Mouse (Mus musculus): ENCODE results near the gene Atxn7l3b.
A peak's percentile ranks its signal among the peaks of the same experiment; 100 is the strongest.
"Not testable (repeated sequence)": the region's sequence is repeated elsewhere in the genome, so short reads cannot be mapped to it uniquely, and the experiment has no call there.

Gene Atxn7l3b

DNA sequence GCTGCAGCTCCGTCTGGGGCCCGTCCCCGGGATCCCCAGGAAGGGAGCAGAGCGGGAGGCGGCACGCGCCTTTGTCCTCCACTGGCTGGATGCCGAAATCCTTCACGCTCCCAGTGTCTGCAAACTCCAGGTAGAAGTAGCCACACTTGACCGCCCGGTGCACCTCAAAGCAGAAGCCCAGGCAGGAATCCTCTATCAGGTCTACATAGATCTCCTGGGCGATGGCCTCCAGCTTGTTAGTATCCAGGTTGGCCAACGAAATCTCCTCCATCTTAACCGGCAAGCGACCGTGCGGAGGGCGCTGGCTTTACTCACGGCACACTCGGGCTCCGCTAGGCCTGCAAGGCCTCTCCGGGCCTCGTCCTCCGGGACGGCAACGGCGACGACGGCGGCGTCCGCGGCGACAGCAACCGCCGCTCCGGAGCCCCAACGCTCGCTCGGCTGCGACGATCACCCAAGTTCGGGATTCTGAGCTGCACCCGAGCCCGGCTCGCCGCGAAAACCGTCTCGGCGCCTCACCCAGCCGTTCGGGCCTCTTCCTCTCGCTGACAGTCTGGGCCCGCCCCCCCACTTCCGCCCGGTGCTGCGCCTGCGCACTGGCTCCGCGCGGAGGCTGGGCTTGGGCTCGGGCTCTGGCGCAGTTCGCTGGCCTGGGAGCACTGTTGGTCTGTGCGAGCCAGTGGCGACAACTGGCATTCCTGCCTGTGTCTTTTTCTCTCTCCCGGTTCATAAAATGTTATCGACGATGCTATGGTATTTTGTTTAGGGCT is at the start of gene Atxn7l3b:
Gene Atxn7l3b (minus strand): TSS at position 550 of the 770 bp plus-strand sequence.
- DNase-seq (ENCODE audit: low spot score in 2 of 2) = peak; percentile 94 to 95

DNA sequence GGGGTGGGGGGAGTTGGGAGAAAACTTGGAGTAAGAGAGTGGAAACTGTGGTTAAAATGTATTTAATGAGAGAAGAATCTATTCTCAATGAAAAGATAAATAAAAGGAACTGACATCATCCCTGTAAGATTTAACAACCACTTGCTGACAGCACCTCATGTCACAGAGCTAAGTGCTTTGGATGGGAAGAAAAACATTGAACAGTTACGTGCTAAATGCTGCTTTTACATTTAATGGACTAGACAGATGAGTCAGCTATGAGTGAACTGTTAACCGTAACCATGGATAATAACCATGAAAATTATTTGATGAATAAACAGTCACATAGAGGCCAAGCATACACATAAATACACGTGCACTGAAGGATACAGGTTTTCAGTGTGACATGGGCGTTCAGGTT is 48.8 kb upstream of the Atxn7l3b start:
- no peak for DNase-seq (ENCODE audit: low spot score in 2 of 2)

DNA sequence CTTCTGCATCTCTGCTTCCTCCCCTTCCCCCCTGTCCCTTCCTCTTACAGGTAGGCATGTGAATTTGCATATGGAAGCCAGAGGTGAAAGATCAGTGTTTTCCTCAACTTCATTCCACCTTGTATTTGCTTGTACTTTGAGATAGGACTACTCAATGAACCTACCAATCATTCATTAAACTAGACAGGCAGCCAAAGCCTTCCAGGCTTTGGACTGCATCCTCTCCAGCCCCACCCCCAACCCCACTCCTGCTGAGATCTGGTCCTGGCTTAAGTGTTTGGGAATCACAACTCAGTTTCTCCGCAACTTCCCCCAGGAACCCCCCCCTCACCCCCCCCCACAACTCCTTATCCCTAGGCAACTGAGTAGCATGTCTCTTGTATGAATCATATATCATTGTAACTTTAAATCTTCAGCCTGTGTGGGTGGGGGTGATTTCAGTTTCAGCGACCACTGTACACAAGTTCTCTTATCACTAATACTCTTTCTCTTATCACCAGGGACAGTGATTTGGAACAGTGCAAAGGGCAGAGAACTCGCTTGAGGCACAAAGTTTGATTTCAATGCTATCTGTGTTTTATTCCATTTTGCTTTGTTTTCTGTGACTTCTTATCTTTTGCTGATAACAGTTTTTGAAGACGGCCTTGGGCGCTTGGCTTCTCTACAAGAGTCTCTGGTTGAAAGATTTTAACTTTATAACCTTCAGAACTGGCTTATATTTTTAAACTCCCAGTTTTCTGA is 44.7 kb upstream of the Atxn7l3b start:
- DNase-seq (ENCODE audit: low spot score in 2 of 2) = no peak

DNA sequence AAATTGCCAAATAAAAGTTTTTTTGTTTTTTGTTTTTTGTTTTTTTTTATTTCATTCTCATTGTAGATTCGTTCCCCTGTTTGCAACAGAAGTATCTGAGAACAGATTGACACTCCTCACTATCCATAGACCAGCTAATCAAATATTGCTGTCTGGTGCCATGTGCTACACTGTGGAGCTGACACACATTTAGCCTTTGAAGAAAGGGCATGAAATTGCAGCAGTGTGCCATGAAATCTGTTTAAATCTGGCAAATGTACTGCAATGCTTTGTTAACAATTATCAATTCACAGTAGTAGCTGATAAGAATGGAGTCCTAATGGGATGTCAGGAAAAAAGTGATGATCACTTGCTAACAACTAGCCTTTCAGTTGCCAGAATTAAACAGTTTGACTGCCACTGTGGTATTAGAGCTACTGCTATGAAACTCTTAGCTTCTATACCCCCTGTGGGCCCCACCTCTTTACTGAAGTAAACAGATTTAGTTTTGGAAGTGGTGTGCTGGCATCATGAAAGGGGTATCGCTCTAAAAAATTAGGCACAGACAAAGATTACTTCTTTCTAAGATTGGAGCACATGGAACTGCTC is 41.3 kb upstream of the Atxn7l3b start:
- no peak for DNase-seq (ENCODE audit: low spot score in 2 of 2)

DNA sequence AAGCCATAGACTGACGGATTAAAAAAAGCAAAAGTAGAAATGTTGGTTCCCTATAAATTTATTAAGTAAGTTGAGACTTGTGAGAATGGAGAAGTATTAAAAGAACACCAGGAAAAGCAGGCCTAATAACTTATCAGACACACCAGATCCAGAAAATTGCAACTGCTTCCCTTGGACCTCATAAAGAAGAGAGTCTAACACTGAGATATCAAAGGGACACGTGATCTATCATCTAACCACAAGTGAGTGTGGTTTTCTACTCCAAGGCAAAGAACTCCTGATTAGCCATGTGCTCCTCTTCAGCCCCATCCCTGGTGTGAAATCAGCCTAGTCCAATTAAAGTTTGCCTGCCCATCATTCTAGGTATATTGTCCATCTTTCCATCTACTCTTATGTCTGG is 38.8 kb upstream of the Atxn7l3b start:
- DNase-seq (ENCODE audit: low spot score in 2 of 2) = no peak

DNA sequence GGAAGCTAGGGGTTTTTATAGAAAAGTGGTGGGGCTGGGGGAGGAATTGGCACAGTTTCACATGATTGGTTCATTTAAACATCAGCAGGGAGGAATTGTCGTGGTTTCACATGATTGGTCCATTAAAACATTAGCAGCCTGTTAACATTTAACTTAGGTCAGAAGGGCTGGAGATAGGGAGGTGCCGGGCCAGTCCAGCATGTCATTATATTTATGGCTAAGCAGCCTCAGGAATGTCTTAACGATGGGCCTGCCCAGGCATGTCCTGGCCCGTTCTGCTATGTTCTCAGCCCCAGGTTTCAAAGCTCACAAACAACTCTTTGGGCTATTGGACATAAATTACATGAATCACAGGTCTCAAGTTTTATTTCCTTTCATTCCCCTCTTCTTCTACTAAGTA is 33.4 kb upstream of the Atxn7l3b start:
- DNase-seq (ENCODE audit: low spot score in 2 of 2) = not testable (repeated sequence)

DNA sequence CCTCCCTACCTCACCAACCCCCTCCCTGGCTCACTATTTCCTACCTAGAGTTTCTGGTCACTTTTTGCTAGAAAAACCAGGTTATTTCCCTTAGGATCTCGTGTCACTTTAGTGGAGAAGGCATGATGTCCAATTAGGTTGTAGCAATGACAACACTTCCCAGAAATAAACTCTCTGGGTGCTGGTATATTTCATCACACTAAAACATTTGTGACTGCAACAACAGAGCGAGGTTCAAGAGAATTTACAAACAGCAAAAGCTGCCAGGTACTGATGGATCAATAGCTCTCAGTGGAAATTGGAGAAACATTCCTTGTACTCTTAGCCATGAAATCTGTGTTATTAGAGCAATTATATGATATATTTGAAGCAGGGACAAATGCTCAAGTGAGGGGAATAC is 25.3 kb upstream of the Atxn7l3b start:
- no peak for DNase-seq (ENCODE audit: low spot score in 2 of 2)

DNA sequence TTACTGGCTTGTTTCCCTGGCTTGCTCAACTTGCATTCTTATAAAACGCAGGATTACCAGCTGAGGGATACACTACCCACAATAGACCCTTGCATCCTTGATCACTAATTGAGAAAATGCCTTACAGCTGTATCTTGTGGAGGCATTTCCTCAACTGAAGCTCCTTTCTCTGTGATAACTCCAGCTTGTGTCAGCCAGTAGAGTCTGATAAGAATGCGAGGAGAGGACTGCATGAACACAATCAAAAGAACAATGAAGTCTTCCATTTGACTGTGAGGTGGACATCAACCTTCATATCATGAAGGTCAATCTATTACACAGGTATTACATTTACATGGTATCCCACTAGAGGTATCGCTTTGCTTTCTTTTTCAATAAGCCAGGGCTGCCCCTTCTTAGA is 19.7 kb upstream of the Atxn7l3b start:
- DNase-seq (ENCODE audit: low spot score in 2 of 2) = no peak

DNA sequence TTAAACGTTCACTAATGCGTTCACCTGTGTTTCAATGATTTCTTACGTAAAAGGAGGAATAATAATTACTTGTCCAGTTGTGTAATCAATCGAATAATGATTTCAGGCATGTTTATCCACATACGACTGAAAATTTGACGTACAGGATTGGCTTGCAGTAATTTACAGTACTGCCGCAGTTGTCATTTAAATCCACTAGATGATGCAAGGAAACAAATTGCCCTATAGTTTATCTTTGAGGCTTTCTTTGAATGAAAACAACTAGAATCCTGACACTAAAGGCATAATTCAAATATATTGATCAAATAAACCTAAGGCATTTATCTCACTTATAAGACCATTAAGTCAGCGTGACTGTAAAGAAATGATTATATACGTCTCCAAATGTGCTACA is 418 bp upstream of the Atxn7l3b start:
- no peak for DNase-seq (ENCODE audit: low spot score in 2 of 2)

DNA sequence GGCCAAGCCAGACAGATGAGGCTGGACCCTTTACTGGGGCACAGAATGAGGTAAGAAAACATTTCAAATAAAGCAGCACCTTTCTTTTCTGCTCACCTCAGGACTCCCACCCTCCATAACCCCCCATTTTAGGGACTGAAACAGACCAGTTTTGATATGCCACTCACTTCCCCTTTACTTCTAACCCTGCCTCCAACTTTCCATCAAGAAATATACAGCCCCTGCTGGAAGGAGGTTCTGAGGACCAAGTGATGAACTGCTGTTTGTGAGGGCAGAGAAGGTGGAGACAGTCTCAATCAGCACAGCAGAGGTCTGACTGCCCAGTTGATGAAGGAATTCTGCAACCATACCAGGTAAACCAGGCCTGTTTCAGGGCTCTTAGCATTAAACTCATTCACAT is 1.8 kb downstream of the Atxn7l3b start:
- DNase-seq (ENCODE audit: low spot score in 2 of 2) = no peak

DNA sequence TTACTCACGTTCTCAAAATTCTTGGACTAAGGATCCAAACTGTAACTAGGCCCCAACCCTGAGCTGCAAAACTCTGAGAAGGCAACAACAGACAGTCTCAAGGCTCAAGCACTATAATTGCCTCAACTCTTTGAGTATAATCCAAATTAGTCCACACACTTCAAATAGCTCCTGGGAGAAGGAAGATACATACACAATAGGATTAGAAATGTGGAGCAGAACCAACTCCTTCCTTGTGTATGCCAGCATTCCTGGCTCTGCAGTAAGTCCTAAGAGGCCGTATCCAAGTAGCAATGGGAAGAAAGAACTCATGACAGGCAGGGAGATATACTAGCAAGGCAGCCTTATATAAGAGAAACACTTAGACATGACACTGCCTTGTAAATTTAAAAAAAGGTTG is 2.5 kb downstream of the Atxn7l3b start:
- DNase-seq (ENCODE audit: low spot score in 2 of 2) = no peak

DNA sequence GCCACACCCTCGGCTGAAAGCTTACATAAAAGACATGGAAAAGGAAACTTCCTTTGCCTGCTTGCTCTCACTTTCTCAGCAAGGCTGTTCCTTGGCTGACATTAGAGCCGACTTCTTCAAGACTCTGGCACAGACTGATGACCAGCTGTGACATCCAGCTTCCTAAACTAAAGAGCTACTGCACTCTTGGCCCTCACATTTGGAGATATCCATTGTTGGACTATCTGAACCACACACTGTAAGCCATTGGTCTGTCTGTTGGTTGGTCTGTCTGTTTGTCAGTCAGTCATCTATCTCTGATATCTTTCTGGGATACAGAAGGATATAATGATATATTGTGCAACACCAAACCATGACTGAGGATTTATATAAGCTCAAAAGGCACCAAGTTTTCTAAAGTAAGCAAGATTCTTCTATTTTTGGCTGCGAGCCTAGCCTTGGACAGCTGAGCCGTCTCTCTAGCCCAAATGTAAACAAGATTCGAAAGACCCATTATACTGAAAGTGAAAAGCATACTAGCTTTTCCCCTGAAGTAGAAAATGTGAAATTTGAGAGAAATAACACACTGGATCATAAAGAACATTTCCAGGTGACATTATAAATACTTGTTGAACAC is 12.1 kb downstream of the Atxn7l3b start:
- no peak for DNase-seq (ENCODE audit: low spot score in 2 of 2)

DNA sequence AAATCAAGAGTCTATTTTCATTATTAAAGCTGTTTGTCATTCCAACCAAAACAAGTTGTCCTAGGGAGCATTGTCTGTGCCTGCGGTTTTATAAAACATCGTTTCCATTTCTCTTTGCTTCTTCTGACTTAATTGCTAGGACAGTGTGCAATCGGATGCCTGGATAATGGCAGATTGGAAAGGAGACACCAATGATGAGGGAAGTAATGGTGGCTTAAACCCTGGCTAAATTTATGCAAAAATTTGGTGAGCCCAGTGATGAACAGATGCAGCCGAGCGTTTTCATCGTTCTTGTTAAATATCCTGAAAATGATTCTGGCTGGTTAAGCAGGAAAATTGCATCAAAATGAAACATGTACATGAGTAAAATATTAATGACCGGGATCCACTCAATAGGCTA is 28.6 kb downstream of the Atxn7l3b start:
- DNase-seq (ENCODE audit: low spot score in 2 of 2) = no peak

DNA sequence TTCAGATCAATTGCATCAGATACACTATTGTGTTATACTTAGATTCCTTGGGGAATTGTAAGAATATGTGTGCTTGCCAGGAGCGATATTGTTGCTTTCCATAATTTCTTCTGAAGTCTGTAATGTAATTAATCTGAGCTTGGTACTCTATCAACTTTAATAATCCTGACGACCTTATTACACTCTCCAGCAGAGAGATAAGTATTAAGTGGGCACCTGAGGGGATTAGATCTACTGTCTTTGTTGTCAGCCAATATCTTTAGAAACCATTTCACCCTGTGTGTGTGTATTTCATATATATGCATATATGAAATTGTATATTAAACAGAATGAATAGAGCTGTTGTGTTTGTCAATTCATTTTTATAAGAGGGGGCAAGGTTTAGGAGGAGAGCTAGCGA is 29.0 kb downstream of the Atxn7l3b start:
- no peak for DNase-seq (ENCODE audit: low spot score in 2 of 2)

DNA sequence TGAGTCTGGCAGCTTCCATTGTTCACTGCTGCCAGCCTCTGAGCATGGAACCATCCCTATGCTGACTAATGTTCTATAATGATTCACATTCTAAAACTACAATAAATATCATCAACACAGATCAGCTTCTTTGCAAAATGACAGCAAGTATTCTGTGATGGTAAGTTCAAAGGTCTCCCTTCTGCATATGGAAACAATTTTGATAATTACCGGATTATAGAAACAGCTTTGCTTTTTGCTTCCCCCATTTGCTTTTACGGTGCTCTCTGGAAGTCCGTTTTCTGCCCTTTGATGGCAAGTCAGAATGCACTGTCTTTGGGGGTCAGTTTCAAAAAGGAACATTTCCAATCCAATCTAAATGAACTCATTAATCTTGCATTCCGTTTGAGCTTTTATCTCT is 32.2 kb downstream of the Atxn7l3b start:
- no peak for DNase-seq (ENCODE audit: low spot score in 2 of 2)

DNA sequence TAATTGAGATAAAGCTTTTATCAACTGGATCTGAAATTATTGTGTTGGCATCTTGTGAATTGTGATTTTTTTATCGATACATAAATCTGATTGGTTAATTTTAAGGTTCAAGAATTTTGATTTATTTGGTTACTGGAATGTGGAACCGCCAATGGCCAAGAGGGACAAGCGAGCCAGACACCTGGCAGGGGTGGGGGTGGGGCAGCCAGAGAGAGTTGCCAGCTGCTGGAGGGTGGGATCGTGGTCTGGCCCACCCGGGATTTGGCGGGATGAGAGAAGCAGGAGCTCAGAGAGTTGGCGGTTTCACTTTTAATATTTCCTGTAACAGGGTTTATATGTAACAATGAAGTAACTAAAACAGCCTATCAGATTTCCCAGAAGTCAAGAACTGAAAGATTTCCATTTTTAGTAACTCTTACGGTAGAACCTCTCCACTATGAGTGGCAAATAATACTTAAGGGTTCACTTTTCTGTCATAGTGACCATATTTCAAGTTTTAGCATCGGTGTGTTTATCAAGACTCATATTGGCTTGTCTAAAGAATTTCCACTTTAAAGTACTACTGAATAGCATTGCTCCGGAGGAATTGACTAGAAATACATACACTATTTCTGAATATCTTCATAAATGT is 35.1 kb downstream of the Atxn7l3b start:
- no peak for DNase-seq (ENCODE audit: low spot score in 2 of 2)

DNA sequence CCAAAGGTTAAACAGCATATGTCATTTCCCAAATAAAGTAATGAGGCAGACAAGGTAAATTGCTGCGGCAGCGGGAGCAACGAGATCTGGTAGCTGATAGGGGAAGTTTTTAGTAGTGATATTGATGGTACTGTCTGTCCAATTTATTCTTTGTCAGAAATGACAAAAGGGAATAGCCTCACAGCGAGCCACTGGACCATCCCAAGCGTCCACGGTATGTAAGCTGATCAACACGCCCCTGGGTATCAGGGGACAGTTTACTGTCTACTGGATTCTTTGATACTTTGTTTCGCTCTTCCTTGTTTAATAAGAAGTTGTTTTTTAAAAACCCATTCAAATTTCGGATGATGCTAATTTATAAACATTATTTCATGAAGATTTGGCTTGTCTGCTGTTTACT is 44.7 kb downstream of the Atxn7l3b start:
- DNase-seq (ENCODE audit: low spot score in 2 of 2) = no peak

DNA sequence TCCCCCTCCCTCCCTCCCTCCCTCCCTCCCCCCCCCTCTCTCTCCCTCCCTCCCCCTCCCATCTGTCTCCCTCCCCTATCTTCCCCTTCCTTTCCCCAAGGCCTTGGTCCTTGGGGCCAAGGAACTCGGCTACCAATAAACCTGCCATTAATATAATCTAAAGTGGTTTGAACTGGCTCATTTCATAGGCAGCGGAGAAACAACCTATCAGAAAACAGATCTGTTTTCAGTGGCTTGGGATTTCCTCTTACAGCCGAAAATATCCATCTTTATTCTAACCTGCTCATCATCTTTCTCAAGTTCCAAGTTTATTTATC is 45.2 kb downstream of the Atxn7l3b start:
- no peak for DNase-seq (ENCODE audit: low spot score in 2 of 2)

DNA sequence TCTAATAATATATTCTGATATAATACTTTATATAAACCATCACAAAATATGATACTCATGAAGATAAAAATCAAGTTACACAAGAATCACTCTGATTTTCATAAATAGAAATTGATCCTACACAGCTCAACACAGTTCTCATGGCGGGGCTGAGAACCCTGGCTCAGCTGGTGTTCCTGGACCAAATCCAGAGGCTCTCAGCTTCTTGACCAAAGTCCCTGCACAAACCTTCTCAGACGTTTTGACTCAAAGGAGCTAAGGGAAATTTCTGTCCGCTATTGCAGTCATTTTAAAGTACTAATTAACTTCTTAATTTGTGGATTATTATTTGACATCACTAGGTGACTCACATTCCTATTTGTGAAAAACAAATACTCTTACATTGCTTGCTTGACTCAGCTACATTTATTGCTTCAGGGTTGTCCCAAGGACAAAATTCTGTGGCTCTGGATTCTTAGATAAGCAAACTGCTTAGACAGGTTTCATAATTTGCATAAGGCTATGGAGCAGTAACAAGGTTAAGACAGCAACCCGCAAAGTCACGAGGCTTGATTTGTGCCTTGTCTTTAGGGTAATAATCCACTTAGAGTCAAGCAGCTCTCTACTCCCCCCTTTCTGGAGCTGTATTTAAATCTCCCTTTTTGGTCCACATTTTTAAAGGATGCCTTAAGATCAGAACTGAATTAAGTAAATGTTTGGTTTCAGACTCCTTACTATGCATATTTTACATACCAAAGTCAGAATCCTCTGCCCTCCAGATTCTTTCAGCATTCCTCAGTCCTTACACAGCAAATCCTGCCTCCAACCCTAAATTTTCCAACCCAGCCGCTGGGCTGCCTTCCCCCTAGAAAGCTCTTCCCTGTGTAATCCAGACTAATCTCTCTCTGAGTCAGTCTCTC is 45.8 kb downstream of the Atxn7l3b start:
- no peak for DNase-seq (ENCODE audit: low spot score in 2 of 2)

DNA sequence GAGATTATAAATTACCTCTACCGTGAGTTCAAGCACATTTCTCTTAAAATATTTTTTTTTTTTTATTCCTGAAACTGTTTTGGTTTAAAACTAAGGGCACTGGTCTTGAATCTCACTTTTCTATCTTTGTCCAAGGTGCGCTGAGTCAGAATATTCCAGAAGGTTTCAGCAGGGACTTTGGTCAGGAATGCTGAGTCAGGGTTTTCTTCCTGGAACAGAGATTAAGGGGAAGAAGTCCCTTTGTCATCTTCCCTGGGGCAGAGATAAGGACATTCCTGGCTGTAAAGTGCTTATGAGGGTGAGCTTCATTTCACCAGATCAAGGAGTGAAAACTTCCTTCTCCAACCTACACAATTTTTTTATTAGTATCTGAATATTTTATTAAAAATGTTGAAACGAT is 46.7 kb downstream of the Atxn7l3b start:
- no peak for DNase-seq (ENCODE audit: low spot score in 2 of 2)

DNA sequence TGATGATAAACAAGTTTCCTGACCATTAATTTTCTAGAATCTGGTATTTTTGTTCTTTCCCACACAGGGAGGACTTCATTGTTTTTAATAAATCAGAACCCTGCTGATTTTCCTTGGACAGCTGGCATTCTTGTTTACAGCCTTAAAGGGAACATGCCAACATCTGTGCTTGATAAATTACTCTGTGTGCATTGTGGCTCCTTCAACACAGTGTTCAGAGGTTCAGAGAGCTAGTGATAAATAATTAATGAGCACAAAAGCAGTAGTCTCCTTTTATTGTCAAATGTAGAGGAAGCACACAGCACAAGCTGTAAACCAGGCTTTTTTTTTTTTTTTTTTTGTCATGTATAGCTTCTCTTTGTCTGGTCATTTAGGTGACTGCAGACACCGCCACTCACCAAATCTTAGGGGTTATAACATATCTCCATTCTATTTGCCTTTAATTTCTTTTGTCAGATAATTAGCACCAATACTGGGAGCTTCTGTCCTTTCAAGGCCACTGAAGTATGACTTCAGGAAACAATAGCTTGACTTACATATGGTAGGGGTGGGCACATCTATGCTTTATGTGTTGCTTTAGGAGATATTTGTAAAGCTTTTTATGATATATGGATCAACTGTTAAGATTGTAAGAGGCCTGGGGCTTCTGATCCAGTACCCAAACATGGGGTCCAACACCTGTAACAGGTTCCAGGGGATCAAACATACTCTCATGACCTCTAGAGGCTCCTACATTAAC is 52.0 kb downstream of the Atxn7l3b start:
- DNase-seq (ENCODE audit: low spot score in 2 of 2) = no peak

Measured in right cerebral cortex, adult 2 months (tissue).